Comparison of ENCODE assay signal across 8 mouse cellular contexts in the genomic region with DNA sequence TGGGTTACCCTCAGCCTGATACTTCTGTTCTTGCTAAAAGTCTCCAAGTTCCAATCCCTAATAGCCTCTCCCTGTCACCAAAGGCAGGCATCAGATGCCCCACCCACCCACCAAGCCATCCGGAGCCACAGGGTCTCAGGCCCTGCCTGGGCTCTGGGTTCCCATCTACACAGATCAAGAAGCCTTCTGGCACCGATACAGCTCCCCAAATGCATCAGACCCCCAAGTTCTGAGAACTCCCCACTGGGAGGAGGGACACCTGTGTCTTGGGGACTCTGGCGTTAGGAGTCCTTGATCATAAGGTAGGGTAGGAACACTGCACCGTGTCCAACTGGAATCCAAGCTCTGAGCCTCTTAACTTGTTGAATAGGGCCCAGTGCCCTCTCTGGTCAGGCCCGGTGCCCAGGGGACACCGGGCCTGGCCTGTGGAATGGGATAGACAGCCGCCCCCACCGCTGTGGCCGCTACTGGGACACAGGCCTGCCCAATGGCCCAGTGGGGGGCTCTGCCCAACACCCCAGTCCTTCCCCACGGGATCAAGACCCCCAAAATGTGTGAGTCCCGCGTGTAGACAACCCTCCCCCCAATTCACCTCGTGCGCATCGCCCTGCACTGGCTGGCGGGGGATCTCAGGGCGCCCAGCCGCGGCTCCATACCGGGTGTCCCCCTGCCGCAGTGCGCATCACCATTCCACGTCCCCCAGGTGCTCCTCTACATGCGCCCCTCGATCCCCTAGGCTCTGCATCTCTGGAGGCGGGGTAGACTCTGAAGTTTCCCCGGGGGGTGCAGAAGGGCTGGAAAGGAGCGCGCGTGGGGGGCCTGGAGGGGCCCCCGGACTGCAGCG. TPM values are rescaled to one million over a fixed set of nuclear protein-coding genes. Genes with fewer than 3 reads are reported as not detected.
DNase-seq lines count a peak whose midpoint lies in the region; ATAC-seq and TF ChIP-seq lines count a peak whose summit lies in the region.

No protein-coding gene starts in this region.

- no peaks in the 10 kb centered on the region for H3K36me3 ChIP-seq in lung, embryonic 15.5 days
- no peaks in the 10 kb centered on the region for H3K36me3 ChIP-seq in limb, embryonic 14.5 days (ENCODE audit: control insufficient read depth, insufficient read depth, low read length)
- no peaks in the 10 kb centered on the region for H3K36me3 ChIP-seq in stomach, embryonic 16.5 days (ENCODE audit: control insufficient read depth, insufficient read depth, low read length)

- no peak for TF ChIP-seq POLR2A in limb, embryonic 14.5 days (IDR thresholded peaks at IDR 0.05; ENCODE audit: borderline replicate concordance, extremely low read depth, insufficient read depth, insufficient read length)

- peaks cover 10% of the 10 kb centered on the region for H3K4me1 ChIP-seq in lung, embryonic 15.5 days
- no peaks in the 10 kb centered on the region for H3K4me1 ChIP-seq in limb, embryonic 14.5 days (ENCODE audit: control insufficient read depth, insufficient read depth, low read length)
- peaks cover 4% of the 10 kb centered on the region; the same call in 1 of the 2 replicates for H3K4me1 ChIP-seq in stomach, embryonic 16.5 days (ENCODE audit: control insufficient read depth, insufficient read depth, low read length)

- DNase-seq in cerebellum, adult 11-12 months = peak; percentile 72
- no peak for DNase-seq in cerebellum, postnatal 4 days (ENCODE audit: low spot score in 2 of 2)
- DNase-seq in lung, postnatal 10 days = no peak
- no peak for DNase-seq in limb, embryonic 14.5 days (ENCODE audit: low spot score)
- DNase-seq in thymus, postnatal 36 days = no peak
- no peak for DNase-seq in adrenal gland, adult 8-10 months

- peak overlapping the region; percentile 72 for H3K4me2 ChIP-seq in lung, embryonic 15.5 days
- H3K4me2 ChIP-seq in limb, embryonic 14.5 days (replicated peaks; ENCODE audit: low read depth, low read length, severe bottlenecking) = peak overlapping the region; percentile 72
- H3K4me2 ChIP-seq in stomach, embryonic 16.5 days (ENCODE audit: low read depth, low read length) = peak overlapping the region; percentile 67

- H3K27ac ChIP-seq in lung, embryonic 15.5 days = no peak overlapping the region
- no peak overlapping the region for H3K27ac ChIP-seq in limb, embryonic 14.5 days (replicated peaks; ENCODE audit: low read depth, low read length)
- no peak overlapping the region for H3K27ac ChIP-seq in stomach, embryonic 16.5 days (ENCODE audit: low read length)

- H3K4me3 ChIP-seq in lung, embryonic 15.5 days = peak overlapping the region; percentile 38
- peak overlapping the region; percentile 40 for H3K4me3 ChIP-seq in limb, embryonic 14.5 days (replicated peaks; ENCODE audit: low read length)
- peak overlapping the region; percentile 43 for H3K4me3 ChIP-seq in stomach, embryonic 16.5 days (replicated peaks; ENCODE audit: low read length)

- H3K9ac ChIP-seq in lung, embryonic 15.5 days = 0 out of 2 replicates have a peak overlapping the region, but pooled peaks have one; percentile 19
- peak overlapping the region; percentile 57 for H3K9ac ChIP-seq in limb, embryonic 14.5 days (ENCODE audit: low read depth, low read length, severe bottlenecking)
- H3K9ac ChIP-seq in stomach, embryonic 16.5 days (ENCODE audit: low read length) = peak overlapping the region; percentile 64

- 8% methylated on average over 32 of the region's 32 CpGs for WGBS in lung, embryonic 15.5 days
- 9% methylated on average over 30 of the region's 32 CpGs for WGBS in limb, embryonic 14.5 days
- WGBS in stomach, embryonic 16.5 days = 11% methylated on average over 32 of the region's 32 CpGs

- peaks cover 60% of the 10 kb centered on the region for H3K27me3 ChIP-seq in lung, embryonic 15.5 days
- H3K27me3 ChIP-seq in limb, embryonic 14.5 days (ENCODE audit: control insufficient read depth, insufficient read depth, low read length) = peaks cover 37% of the 10 kb centered on the region
- H3K27me3 ChIP-seq in stomach, embryonic 16.5 days (ENCODE audit: control insufficient read depth, insufficient read depth, low read length) = peaks cover 34% of the 10 kb centered on the region

- no peak for ATAC-seq in lung, embryonic 15.5 days (ENCODE audit: borderline replicate concordance, extremely low read depth, low FRiP score, low TSS enrichment)
- no peak for ATAC-seq in limb, embryonic 14.5 days (ENCODE audit: low FRiP score, low read depth)
- ATAC-seq in stomach, embryonic 16.5 days (ENCODE audit: insufficient read depth, low FRiP score) = no peak

- no peaks in the 10 kb centered on the region for H3K9me3 ChIP-seq in lung, embryonic 15.5 days
- H3K9me3 ChIP-seq in limb, embryonic 14.5 days (ENCODE audit: control insufficient read depth, low read length) = no peaks in the 10 kb centered on the region
- H3K9me3 ChIP-seq in stomach, embryonic 16.5 days (replicated peaks; ENCODE audit: control insufficient read depth, low read length) = no peaks in the 10 kb centered on the region

RNA-seq across cellular contexts. Expression of gene Lingo3, which starts 0.5 kb away (rescaled TPM):
- 0.05 and 0.31 TPM in 2 replicates for polyA plus RNA-seq in lung, embryonic 15.5 days (2015; fragmentation: Nextera tagmentation; extraction: Ambion mirVana)
- polyA plus RNA-seq in limb, embryonic 14.5 days (2012; rRNA removed) = 0.88 and 1.4 TPM in 2 replicates
- polyA plus RNA-seq in limb, embryonic 14.5 days (2014; fragmentation: Nextera tagmentation; extraction: Ambion mirVana) = 0.56 and 0.82 TPM in 2 replicates
- 0.05 and 0.12 TPM in 2 replicates for polyA plus RNA-seq in stomach, embryonic 16.5 days (2015; fragmentation: Nextera tagmentation; extraction: Ambion mirVana)
- total RNA-seq in adrenal gland, adult 8-10 months (2022) = 10 to 100 TPM in 3 of 4 experiments, 1 to 10 TPM in 1; 8.4 to 21.5 (median 15.9) TPM

RNA-seq across cellular contexts. Expression of gene Lsm7, which starts 11.7 kb away (rescaled TPM):
- 254 and 281 TPM in 2 replicates for polyA plus RNA-seq in lung, embryonic 15.5 days (2015; fragmentation: Nextera tagmentation; extraction: Ambion mirVana)
- 366 and 417 TPM in 2 replicates for polyA plus RNA-seq in limb, embryonic 14.5 days (2012; rRNA removed)
- polyA plus RNA-seq in limb, embryonic 14.5 days (2014; fragmentation: Nextera tagmentation; extraction: Ambion mirVana) = 360 and 371 TPM in 2 replicates
- 192 and 210 TPM in 2 replicates for polyA plus RNA-seq in stomach, embryonic 16.5 days (2015; fragmentation: Nextera tagmentation; extraction: Ambion mirVana)
- 10 to 100 TPM; 27.4 to 54.4 (median 34.0) TPM for total RNA-seq in adrenal gland, adult 8-10 months (2022)

RNA-seq across cellular contexts. Expression of gene Sppl2b, which starts 11.8 kb away (rescaled TPM):
- polyA plus RNA-seq in lung, embryonic 15.5 days (2015; fragmentation: Nextera tagmentation; extraction: Ambion mirVana) = 39.1 and 40.8 TPM in 2 replicates
- polyA plus RNA-seq in limb, embryonic 14.5 days (2012; rRNA removed) = 86.8 and 128 TPM in 2 replicates
- 40.8 and 41.8 TPM in 2 replicates for polyA plus RNA-seq in limb, embryonic 14.5 days (2014; fragmentation: Nextera tagmentation; extraction: Ambion mirVana)
- 40.0 and 42.7 TPM in 2 replicates for polyA plus RNA-seq in stomach, embryonic 16.5 days (2015; fragmentation: Nextera tagmentation; extraction: Ambion mirVana)
- total RNA-seq in adrenal gland, adult 8-10 months (2022) = 10 to 100 TPM; 28.1 to 45.3 (median 36.1) TPM

RNA-seq across cellular contexts. Expression of gene Oaz1, which starts 16.9 kb away (rescaled TPM):
- polyA plus RNA-seq in lung, embryonic 15.5 days (2015; fragmentation: Nextera tagmentation; extraction: Ambion mirVana) = 1,965 and 1,985 TPM in 2 replicates
- 882 and 1,248 TPM in 2 replicates for polyA plus RNA-seq in limb, embryonic 14.5 days (2012; rRNA removed)
- polyA plus RNA-seq in limb, embryonic 14.5 days (2014; fragmentation: Nextera tagmentation; extraction: Ambion mirVana) = 1,813 and 1,884 TPM in 2 replicates
- polyA plus RNA-seq in stomach, embryonic 16.5 days (2015; fragmentation: Nextera tagmentation; extraction: Ambion mirVana) = 1,560 and 1,582 TPM in 2 replicates
- total RNA-seq in adrenal gland, adult 8-10 months (2022) = 1,000 to 10,000 TPM in 1 of 4 experiments, 100 to 1,000 TPM in 3; 825 to 1,012 (median 923) TPM

RNA-seq across cellular contexts. Expression of gene Tmprss9, which starts 28.3 kb away (rescaled TPM):
- not detected in 2 replicates for polyA plus RNA-seq in lung, embryonic 15.5 days (2015; fragmentation: Nextera tagmentation; extraction: Ambion mirVana)
- 0.04 TPM in 1 of 2 replicates, not detected in the other for polyA plus RNA-seq in limb, embryonic 14.5 days (2012; rRNA removed)
- 0.10 TPM in 1 of 2 replicates, not detected in the other for polyA plus RNA-seq in limb, embryonic 14.5 days (2014; fragmentation: Nextera tagmentation; extraction: Ambion mirVana)
- polyA plus RNA-seq in stomach, embryonic 16.5 days (2015; fragmentation: Nextera tagmentation; extraction: Ambion mirVana) = 0.06 TPM in 1 of 2 replicates, not detected in the other
- total RNA-seq in adrenal gland, adult 8-10 months (2022) = under 1 TPM in 1 of 4 experiments, not detected in 3; 0.18 TPM
